Mouse (Mus musculus) ES-Bruce4 (cell line): ENCODE data around the gene Spaca7. TPM values are rescaled to one million over a fixed set of nuclear protein-coding genes. Genes with fewer than 3 reads are reported as not detected.

ENCODE experiments used
- H3K27ac ChIP-seq: 2 replicates; pipeline ENCODE4 v1.5.1; 2012; ENCODE audit warnings: low read length, inconsistent platforms; ENCODE audit not compliant: insufficient read depth
- H3K27me3 ChIP-seq: 2 replicates; pipeline ENCODE4 v1.6.1; 2012; ENCODE audit warnings: mild to moderate bottlenecking, low read length, inconsistent platforms; ENCODE audit not compliant: control insufficient read depth, poor library complexity, insufficient read depth, severe bottlenecking
- H3K36me3 ChIP-seq: 2 replicates; pipeline ENCODE4 v1.6.1; 2012; ENCODE audit warnings: inconsistent platforms, mild to moderate bottlenecking, low read length, moderate library complexity; ENCODE audit not compliant: control insufficient read depth, poor library complexity, insufficient read depth, severe bottlenecking
- H3K4me1 ChIP-seq: one replicate; pipeline ENCODE4 v1.8.1; 2011; ENCODE audit warnings: low read length; ENCODE audit not compliant: control insufficient read depth, insufficient read depth
- H3K4me3 ChIP-seq: 2 replicates; pipeline ENCODE4 v1.5.1; 2011; ENCODE audit warnings: low read depth, mild to moderate bottlenecking, low read length
- H3K9ac ChIP-seq: 2 replicates; pipeline ENCODE4 v1.6.1; 2012; ENCODE audit warnings: low read depth, mild to moderate bottlenecking, inconsistent platforms; ENCODE audit not compliant: poor library complexity, severe bottlenecking
- H3K9me3 ChIP-seq: replicated peaks from 2 replicates; pipeline ENCODE4 v1.6.1; 2012; ENCODE audit warnings: mild to moderate bottlenecking, low read length, inconsistent platforms; ENCODE audit not compliant: control insufficient read depth, poor library complexity, insufficient read depth, severe bottlenecking
- CTCF ChIP-seq: IDR thresholded peaks from one replicate; pipeline ENCODE4 v1.8.1; 2011; ENCODE audit warnings: low read depth, low read length
- EP300 ChIP-seq: IDR thresholded peaks from 2 replicates; pipeline ENCODE4 v1.6.1; 2011; ENCODE audit warnings: low read depth, low read length; ENCODE audit not compliant: insufficient read depth
- POLR2A ChIP-seq: IDR thresholded peaks from one replicate; pipeline ENCODE4 v1.8.1; 2011; ENCODE audit warnings: low read length; ENCODE audit not compliant: insufficient read depth
- polyA plus RNA-seq: library from polyadenylated mRNA; stranded (reverse); fragments of >200 nt; gene quantifications from 2 replicates; pipeline ENCODE4 v1.2.4, GENCODE M21; 2011; ENCODE audit warnings: low read depth; ENCODE audit not compliant: missing spikeins, insufficient read depth, insufficient read length

Spaca7 gene
- polyA plus RNA-seq, result not detected in 2 replicates

DNA sequence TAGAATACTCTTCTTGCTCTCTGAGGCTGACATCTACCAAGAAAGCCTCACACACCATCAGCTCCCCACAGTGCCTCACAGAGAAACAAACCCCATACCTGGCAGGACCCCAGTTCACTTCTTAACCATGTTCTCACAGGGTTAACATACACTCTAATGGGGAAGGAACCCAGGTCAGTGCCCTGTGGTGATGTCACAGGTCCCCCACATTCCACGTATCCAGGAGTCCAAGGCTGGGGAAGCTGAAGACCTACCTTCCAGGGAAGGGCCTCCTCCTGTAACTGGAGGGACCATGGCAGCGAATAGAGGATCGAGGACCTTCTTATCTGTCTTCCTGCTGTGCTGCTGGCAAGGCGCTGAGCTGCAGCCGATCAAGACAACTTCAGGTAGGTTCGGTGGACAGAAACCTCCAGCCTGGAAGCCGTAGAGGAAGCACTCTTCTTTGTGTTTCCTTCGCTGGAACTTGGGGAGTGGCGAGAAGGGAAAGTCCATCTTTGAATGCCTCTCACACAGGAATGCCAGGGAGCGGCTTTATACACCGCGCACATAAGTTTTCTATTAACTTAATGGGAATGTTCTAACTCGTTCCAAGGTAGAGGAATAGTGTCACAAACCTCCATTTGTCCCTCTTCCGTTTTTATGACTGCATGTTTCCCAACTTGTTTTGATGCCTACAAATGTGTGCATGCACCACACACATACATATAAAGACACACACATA lies at the start of gene Spaca7:
Spaca7 (plus strand) TSS at position 216 of the 721 bp plus-strand sequence.
- H3K27ac ChIP-seq, result no peak within 1 kb of the TSS
- TF ChIP-seq POLR2A (no peak), EP300 (no peak), CTCF (no peak)
- no peaks in the 10 kb centered on the region for H3K27me3 ChIP-seq
- no peaks in the 10 kb centered on the region for H3K36me3 ChIP-seq
- H3K9ac ChIP-seq, result no peak within 1 kb of the TSS
- H3K4me3 ChIP-seq, result no peak within 1 kb of the TSS
- H3K4me1 ChIP-seq, result no peaks in the 10 kb centered on the region
- H3K9me3 ChIP-seq, result no peaks in the 10 kb centered on the region

DNA sequence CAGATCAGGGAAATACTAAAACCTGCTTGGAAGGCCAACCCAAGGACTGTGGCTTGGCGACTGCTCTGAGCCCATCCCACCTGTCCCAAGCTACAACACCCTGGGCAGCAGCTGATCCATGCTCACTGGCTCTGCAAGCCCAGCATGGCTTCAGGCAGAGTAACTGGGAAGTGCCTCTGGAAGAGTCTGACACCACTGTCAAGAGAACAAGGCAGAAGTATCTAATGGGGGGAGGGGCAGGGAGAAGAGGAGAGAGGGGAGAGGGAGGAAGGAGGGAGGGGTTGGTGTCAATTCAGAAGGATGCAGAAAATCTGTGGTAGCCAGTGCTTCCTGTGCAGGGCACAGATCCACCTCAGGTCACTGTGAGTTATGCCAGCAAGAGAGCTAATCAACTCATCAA lies 48.5 kb upstream of the Spaca7 start:
- H3K27me3 ChIP-seq, result no peaks in the 10 kb centered on the region
- H3K36me3 ChIP-seq, result no peaks in the 10 kb centered on the region
- no peaks in the 10 kb centered on the region; the same call in 1 of the 2 replicates for H3K9me3 ChIP-seq
- H3K4me1 ChIP-seq, result peaks cover 12% of the 10 kb centered on the region
- H3K27ac ChIP-seq, result no peak overlapping the region
- no peak overlapping the region for H3K4me3 ChIP-seq
- TF ChIP-seq EP300, result 0 out of 2 replicates have a peak, but pooled peaks have one; percentile 12
- TF ChIP-seq CTCF, result no peak
- no peak overlapping the region for H3K9ac ChIP-seq

DNA sequence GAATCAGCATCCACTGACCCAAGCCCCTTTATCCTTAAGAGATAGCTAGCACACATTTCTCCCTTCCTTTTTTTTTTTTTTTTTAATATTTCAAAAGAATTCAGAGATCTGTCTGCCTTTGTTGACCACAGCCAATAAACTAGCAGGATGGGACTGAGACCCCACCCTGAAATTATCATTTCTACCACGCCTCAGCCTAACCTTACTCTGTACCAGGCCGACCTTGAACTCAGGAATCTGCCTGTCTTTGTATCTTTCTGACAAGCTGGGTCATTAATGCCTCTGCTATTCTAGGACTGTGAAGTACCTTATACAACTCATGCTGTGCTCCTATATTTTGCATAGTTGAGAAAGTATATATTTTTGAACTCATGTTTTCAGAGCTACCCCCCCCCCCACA lies 44.2 kb upstream of the Spaca7 start:
- Histone ChIP-seq H3K9me3 (no peaks in the 10 kb centered on the region), H3K4me1 (peaks cover 12% of the 10 kb centered on the region), H3K36me3 (no peaks in the 10 kb centered on the region), H3K27me3 (no peaks in the 10 kb centered on the region), H3K9ac (no peak overlapping the region), H3K4me3 (no peak overlapping the region), H3K27ac (no peak overlapping the region)
- no peak for TF ChIP-seq POLR2A
- TF ChIP-seq CTCF, result no peak
- TF ChIP-seq EP300, result no peak

DNA sequence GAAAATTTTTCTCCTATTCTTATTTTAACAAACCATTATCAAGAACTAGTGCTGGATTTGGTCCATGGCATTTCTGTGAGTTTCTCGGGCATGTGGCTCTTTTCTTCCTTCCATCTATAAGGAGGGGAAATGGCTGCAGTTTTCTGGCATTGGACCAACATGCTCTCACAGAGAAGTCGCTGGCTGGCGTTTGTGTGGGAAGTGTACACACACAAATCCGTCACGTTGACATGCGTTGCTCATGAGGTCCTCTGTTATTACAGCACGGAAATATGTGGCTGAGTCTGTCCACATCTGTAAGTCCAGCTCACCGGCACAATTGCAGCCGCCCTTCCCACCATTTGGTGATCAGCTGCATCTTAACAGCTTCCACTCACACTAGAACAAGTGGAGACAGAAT lies 37.2 kb upstream of the Spaca7 start:
- H3K4me1 ChIP-seq, result no peaks in the 10 kb centered on the region
- H3K9ac ChIP-seq, result peak overlapping the region; percentile 23
- peak overlapping the region; percentile 18; the same call in 1 of the 2 replicates for H3K4me3 ChIP-seq
- H3K27me3 ChIP-seq, result no peaks in the 10 kb centered on the region
- H3K36me3 ChIP-seq, result no peaks in the 10 kb centered on the region
- no peaks in the 10 kb centered on the region for H3K9me3 ChIP-seq
- H3K27ac ChIP-seq, result no peak overlapping the region
- TF ChIP-seq POLR2A, result no peak
- no peak for TF ChIP-seq CTCF
- no peak for TF ChIP-seq EP300

DNA sequence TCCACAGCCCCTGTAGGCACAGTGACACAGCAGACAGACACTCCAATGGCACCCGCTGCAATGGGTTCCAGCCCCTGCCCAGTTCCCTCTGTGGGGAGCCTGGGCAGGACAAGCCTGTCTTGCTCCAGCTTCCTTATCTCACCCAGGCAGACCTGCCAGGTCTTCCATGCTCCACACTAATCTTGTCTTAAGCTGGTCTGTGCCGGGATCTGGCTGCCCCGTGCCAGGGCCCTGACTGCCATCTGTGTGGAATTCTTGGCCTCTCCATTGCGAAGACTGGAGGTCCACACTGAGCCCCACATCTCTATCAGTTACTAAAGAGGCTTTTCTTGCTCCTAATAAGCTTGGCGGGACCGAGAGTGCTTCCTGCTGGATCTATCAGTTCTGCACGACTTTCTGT lies 36.5 kb upstream of the Spaca7 start:
- no peak overlapping the region for H3K27ac ChIP-seq
- no peaks in the 10 kb centered on the region for H3K9me3 ChIP-seq
- H3K4me3 ChIP-seq, result peak overlapping the region; percentile 18; the same call in 1 of the 2 replicates
- H3K4me1 ChIP-seq, result no peaks in the 10 kb centered on the region
- no peak for TF ChIP-seq CTCF
- no peak for TF ChIP-seq POLR2A
- TF ChIP-seq EP300, result no peak
- H3K36me3 ChIP-seq, result no peaks in the 10 kb centered on the region
- H3K27me3 ChIP-seq, result no peaks in the 10 kb centered on the region
- H3K9ac ChIP-seq, result peak overlapping the region; percentile 23

DNA sequence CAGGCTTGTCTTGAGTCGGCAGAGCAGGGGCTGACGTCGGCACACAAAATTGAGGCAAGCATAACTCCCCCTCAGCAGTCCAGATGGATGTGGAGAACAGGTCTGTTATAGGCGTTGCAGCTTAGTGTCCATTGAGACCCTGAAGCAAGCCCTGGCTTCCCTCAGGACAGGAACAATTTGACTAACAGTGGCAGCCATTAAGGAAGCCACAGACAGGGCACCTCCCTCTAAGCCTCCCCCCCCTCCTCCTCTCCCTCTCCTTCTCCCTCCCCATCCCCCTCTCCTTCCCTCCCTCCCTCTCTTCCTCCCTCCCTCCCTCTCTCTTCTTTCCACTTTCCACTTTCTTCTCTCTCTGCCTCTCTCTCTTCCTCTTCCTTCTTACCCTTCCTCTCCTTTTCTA lies 27.6 kb upstream of the Spaca7 start:
- TF ChIP-seq CTCF, result no peak
- peak; percentile 84 for TF ChIP-seq EP300
- TF ChIP-seq POLR2A, result peak; percentile 38
- Histone ChIP-seq H3K36me3 (no peaks in the 10 kb centered on the region), H3K9me3 (no peaks in the 10 kb centered on the region), H3K9ac (peak overlapping the region; percentile 72), H3K27ac (peak overlapping the region; percentile 98), H3K4me3 (peak overlapping the region; percentile 54), H3K4me1 (peaks cover 9% of the 10 kb centered on the region), H3K27me3 (no peaks in the 10 kb centered on the region)
